Mouse (Mus musculus) embryo, embryonic 10.5 days (tissue): ENCODE measurements around the gene Cenpb.

Source experiments
- DNase-seq: peaks from one replicate; pipeline ENCODE4 v3.0.0-alpha.2; 2015; ENCODE audit warnings: low spot score

Gene Cenpb

DNA sequence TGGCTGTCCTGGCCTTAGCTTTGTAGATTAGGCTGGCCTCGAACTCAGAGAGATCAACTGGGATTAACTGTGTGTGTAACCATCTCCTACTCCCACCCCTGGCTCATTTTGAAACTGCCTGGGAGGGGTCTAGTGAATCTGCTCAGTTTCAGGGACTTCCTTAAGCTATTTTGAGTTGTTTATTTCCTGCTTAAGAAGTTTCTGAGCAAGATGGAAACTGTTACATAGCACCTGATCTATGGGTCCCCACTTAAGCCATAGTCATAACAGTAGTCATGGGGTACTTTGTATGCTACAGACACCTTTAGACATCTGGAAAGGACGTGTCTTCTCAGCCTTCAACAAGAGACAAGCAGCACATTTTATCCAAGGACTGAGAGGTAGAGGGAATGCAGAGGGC lies 20.8 kb upstream of the Cenpb start:
- no peak for DNase-seq

DNA sequence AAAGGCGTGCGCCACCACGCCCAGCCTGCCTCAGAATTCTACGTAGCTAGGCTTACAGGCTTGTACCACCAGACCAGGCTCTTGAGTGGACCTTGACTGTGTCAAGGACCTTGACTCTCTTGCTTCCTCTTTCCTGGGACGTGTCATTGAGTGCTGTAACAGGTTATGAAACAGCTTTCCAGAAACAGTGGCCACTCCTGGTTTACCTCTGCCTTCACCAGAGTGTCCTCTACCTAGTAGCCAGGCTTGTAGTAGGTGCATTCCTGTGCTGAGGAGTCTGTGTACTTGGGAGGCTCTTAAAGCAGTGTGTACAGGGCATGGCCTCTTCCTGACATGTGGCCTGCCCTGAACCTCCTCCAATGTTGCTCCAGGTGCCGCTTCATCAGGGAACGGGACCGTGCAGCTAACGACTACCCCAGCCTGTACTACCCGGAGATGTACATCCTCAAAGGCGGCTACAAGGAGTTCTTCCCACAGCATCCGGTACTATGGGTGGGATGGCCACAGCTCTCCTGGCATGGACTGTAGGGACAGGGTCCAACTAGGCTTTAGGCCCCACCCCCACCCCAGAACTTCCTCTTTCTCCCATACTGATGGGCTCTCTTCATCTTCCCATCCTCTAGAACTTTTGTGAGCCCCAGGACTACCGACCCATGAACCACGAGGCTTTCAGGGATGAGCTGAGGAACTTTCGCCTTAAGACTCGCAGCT lies 16.9 kb upstream of the Cenpb start:
- DNase-seq = no peak

DNA sequence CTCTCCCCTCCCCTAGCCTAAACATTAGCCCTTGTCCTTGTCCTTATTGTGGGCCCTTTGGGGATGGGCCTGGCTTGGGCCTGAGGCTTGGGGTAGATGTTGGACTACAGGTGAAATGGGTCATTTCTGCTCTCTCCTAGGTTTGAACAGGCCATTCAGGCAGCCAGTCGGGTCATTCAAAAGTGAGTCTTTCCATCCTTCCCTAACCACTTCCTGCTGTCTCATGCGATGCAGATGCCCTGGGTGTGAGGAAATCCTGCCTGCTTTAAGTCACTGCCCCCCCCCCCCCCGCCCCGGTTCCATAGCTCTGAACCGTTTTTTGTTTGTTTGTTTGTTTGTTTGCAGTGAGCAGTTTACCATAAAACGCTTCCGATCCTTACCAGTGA lies 11.1 kb upstream of the Cenpb start:
- DNase-seq = no peak

DNA sequence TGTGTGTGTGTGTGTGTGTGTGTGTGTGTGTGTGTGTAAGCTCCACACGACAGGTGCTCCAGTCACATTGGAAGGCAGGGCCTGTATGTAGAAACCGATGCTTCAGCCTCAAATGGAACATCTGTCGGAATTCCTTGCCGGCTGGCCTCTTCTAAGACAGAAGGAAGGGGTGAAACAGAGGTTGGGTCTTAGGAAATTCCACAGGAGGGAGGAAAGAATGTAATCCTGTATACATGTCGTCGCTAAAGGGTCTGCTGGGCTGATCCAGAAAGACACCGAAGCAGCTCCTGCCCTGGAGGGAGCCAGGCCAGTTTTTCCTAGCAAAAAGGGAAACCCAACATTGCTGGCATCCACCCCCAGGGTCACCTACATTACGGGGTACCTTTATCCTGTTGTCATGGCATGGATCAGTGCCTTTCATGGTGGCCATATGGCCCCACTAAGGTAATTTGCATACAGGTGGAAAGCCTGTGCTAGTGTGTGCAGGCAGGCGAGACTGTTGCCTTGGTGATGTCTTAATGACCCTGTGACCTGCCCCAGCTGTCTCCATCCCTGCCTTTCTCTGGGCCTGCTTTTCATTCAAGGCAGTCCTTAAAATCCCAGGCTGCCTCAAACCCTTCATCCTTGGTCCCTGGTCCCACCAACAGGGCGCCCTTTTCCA lies 10.6 kb upstream of the Cenpb start:
- DNase-seq = peak; percentile 86

DNA sequence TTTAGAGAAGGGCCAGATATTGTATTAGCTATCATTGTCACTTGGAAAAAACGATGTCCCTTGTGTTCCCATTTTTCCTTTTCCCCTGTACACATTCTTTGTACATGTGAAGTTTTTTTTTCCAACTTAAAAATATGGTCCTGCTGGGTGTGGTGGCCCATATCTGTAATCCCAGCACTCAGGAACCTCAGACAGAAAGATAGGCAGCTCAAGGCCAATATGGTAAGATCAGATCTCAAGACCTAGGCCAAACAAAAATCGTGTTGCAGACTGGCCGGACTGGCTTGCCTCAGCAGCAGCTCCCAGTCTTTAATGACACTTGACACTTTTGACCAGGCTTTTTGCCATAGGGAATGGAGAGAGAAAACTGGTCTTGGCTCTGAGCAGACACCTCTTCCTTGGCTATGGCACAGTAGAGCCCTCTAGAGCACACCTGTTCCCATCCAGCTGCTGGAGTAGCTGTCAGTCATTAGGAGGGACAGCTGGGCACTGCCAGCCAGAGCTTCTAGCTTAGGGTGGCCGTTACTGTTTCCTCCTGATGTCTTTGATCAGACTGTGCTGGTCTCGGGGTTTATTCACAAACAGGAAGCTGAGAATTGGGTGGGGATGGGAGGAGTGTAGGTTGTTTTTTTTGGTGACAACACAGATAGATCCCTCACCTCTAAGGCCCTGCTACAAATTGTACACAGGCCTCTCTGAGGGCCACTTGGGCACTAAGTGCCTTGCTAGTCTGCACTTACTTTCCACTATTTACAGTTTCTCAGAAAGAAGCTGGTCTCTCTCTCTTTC lies 9.8 kb upstream of the Cenpb start:
- no peak for DNase-seq

DNA sequence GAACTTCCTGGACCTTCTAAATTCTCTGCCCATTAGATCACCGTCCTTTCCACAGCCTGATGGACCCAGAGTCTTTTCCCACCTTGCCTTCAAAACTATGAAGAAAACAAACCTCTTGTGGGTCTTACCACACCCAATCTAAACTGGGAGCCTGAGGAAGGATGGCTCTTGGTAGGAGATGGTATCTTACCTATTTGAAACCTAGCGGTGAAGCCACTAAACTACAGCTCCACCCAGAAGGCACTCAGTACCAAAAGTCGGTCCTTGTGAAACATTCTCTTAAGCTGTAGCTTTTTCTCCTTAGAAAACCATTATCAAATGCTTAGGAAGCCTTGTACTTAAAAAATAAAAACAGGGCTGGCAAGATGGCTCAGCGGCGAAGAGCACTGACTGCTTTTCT lies 8.4 kb upstream of the Cenpb start:
- DNase-seq = no peak

DNA sequence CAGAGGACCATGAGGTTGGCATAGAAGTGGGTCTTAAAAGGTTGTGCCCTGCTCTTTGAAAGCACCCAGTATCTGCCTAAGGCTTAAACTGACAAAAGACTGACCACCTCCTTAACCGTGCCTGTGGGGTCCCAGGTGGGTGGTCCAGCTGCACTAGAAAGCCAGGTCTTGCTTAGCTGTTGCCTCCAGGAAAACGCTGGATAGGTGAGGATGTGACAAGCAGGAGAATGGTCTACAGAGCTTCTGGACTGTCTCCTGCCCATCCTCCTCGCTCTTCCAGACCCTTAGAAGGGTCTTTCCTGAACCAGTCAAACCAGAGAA lies 7.7 kb upstream of the Cenpb start:
- peak; percentile 42 for DNase-seq

DNA sequence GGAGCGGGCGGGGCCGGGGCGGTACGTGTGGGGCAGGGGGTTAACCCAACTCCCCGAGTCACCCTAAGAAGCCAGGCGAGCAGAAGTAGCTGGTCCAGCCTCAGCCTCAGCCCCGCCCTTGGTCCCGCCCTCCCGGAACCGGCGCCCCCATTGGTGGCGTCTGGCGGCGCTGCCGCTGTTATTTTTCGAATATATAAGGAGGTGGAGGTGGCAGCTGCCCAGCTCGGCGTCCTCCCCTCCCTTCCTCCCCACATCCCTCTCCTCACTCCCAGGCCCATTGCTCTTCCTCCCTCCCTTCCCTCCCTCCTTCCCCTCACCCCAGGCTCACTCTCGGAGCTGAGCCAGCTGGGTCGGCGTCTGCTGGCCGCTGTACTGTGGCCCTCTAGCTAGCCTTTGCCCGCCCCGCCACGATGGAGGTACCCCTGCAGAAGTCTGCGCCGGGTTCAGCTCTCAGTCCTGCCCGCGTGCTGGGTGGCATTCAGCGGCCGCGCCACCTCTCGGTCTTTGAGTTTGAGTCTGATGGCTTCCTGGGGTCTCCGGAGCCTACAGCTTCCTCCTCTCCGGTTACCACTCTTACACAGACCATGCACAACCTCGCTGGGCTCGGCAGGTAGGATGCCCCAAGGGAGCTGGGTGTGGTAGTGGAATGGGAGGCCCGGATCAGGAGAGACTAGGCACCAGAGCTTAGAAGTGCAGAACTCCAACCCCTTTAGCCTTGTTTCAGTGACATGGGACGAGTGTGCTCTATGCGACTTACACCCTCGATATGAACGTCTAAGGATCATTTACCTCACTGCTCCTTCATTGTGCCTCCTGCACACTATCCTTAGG lies 7.1 kb upstream of the Cenpb start, which contains the start of the genes Cdc25b and Spef1:
Cdc25b (plus strand) TSS at position 179 of the 831 bp plus-strand sequence.
Spef1 (minus strand) TSS at position 512 of the 831 bp plus-strand sequence.
- DNase-seq = peak; percentile 90

DNA sequence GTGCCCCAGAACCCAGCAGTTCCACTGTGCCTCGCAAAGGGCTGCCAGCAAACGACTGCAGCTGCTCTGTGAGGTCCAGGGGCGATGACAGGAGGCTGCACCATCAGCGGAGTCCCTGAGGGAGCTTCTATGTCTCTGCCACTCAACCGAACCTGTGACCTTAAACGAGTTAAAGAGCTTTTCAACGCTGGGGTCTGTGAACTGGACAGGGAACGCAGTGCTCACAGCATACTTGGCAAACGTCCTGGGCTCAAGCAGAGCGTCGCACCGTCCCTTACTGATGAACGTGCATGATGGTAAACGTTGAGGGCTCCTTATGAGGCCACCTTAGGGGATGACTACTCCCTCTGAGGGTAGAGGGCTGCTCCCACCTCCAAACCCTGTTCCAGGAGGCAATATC lies 6.5 kb upstream of the Cenpb start:
- DNase-seq = no peak

DNA sequence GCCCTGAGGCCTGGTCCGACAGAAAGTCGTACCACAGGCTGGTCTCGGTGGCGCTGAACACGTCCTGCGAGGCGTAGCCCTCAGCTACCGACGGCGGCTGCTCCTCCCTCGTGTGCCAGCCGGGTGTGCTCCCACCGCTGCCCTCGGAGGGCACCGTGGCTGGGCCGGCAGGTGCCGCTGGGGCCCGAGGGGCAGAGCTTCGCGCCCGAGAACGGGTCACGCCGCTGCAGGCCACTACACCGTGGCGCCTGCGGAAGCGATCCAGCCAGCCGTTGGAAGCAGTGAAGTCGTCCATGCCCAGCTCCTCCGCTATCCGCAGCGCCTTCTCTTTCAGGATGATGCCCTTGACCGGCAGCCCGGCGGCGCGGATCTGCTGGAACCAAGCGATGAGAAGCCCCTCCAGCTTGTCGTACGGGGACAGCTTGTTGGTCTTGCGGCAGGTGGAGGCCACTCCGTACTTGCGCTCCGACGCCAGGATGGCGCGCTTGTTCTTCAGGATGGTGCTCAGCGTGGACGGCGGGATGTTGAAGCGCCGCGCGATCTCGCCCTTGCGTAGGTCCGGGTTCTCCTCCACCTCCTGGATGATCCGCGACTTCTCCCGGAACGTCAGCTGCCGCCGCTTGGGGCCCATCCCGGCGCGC lies 501 bp downstream of the Cenpb start:
- peak; percentile 75 for DNase-seq

DNA sequence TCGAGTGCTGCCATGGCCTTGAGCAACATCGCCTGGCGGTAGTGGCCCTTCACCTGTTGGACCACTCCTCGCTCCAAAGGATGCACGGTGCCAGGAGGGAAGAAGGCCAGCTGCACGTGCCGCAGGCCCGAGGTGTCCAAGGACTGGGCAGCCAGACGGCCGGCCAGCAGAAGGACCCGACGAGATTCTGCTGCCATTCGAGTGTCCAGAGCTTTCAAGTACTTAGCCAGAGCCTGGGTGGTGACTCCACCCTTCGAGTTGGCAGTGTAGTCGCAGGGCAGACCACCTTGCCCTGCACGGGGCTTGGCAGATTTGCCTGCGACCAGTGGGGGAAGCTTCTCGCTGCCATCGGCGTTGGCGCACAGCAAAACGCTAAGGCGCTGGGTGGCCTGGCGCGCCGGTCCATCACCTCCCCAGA lies 1.0 kb downstream of the Cenpb start:
- DNase-seq = no peak

DNA sequence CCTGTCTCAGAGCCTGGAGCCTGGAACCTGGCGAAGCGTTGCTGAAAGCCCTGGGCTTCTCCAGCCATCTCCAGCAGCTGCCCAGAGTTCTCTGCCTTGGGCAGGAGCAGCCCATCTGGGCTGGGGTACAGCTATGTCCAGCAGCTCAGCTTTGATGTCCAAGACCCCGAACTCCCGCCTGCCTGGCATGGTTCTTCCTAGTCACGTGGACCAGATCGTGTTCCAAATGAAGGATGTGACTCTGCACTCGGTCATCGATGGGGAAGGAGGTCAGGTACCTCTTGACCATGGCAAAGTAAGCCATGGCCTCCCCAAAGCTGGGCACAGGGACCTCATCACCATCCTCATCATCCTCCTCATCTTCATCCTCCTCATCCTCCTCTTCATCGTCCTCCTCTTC lies 1.9 kb downstream of the Cenpb start:
- DNase-seq = no peak

DNA sequence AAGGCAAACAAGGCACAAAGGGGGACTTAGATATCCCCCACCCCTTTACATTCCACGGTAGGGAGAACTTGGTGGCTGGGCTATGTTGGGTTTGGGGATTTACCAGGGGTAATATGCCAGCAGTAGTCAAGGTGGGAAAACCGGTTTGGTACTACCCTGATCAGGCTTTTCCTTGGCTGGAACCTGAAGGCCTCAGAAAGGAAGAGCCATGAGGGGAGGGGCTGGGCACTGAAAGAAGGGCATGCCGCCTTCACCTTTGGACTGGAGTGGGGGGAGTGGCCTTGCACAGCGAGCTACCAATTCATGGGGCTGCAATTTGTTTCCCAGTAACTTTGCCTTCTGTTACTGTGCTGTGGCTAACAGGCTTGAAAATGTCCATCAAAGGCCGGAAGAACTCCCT lies 3.4 kb downstream of the Cenpb start:
- DNase-seq = no peak

DNA sequence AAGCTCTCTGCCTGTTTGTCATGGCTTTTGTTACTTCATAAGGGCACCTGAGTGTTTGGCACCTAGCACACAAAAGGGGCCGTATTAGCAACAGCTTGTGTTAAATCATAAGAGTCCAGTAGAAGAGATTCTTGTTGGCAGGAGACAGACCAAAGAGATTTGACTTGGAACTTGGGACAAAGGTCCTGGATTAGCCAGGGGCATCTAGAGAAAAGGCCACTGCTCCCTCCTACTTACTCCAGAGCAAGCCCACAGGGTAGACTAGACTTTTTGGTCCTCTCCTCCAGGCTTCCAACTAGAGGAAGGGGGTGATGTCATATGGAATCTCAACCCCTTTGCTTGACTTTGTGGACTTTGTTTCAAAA lies 3.9 kb downstream of the Cenpb start:
- no peak for DNase-seq

DNA sequence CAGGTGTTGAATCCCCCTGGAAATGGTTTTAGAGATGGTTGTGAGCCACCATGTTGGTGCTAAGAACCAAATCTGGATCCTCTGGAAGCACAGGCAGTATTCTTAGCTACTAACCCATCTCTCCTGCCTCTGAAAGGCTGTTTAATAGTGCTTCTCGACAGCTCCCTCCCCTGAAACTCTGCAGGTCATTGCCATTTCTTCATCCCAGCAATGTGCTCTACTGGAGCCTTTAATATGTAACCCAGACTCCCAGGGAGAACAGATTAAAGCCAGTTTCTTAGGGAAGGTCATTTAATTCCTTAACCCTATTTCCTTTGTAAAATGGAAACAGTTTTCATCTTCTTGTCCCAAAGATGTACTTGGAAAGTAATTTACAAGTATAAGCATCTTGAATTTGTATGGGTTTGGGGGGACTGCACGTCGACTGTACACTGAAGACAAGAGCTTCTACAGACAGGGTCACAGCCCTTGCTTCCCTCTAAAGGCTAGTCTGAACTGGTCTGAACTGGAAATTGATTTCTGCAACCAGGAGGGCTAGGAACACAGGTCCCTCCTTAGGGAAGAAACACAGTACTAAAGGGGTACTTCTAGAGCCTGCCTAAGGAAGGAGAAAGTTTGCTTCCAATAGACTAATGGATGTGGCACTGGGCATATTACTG lies 4.5 kb downstream of the Cenpb start:
- no peak for DNase-seq

DNA sequence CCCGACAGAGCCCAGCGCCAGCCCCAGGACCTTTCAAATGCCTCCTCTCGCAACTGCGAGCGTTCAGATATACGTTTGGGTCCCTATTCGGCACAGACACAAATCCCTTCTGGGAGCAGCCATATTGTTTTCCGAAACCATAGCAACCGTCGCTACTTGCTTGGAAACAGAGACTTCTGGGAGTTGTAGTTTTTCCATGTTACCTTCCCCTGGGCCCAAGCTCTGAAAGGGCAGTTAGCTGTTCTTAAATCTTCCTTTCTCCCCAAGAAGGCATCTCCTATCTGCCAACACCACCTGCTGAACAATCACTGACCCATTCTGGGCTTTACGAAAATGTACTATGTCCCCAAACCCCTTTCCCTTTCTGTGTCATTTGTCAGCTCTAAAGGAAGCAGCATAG lies 5.2 kb downstream of the Cenpb start:
- peak; percentile 94 for DNase-seq

DNA sequence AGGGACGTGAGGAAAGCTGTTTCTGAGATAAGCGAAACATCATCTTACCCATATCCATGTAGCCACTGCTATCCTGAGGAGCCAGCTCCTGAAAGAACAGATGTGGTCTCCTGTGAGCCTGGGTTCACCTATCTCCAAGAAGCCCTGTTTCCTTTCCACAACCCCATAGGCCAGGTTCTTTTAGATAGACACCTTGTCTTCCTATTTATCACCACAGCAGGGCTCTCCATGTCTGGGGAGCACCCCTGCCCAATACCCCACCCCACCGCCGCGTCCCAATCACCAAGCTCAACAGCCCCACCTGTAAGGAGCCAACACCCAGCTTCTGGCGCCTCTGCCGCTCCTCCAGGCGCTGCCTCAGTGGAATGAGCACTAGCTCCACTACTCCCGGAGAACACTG lies 7.5 kb downstream of the Cenpb start:
- no peak for DNase-seq

DNA sequence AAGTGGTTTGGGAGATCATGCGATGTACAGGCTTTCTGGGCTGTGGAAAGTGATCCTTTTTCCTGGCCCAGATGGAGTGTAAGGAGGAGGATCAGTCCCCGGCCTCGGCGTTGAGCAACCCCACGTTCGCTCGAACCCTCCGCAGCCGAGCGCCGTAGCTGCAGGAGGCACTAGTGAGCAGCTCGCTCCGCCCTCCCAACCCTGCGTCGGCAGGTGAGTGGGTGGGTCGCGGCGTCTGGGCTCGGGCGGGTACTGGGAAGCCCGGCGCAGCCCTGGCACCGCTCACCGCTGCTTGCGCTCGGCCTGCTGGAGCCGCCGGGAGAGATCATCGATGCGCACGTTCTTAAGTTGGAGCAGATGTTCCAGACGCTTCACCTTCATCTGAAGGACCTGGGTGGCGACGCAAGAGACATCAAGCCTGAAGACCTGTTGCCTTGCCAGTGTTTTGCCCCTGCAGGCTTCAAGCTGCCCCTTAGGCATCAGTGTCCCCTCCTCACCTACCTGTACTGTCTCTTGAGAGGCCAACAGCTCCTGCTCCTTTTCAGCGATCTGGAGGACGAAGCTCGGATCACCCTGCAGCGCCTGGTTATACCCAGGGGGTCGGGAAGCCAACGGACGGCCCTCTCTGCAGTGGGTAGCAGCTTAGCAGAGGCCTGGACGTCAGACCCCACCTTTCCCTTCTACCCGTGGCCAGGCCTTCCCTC lies 8.3 kb downstream of the Cenpb start:
- DNase-seq = no peak

DNA sequence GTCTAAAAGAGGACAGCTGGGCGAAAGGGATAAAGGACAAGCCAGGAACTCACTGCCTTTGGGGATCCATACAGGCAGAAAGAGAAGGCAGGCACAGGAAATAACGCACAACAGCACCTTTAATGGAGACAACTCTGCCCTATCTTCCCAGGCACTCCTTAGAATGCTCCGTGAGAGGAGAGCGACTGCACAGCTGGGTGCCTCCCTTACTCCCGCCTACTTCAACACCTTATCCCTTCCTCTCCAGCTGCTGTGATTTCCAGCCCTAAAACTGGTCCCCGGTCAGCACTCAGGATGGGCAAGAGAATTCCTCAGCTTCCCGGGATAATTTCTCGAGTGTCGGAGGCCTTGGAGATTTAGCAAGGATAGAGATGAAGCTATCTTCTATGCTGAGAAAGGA lies 8.9 kb downstream of the Cenpb start:
- no peak for DNase-seq

DNA sequence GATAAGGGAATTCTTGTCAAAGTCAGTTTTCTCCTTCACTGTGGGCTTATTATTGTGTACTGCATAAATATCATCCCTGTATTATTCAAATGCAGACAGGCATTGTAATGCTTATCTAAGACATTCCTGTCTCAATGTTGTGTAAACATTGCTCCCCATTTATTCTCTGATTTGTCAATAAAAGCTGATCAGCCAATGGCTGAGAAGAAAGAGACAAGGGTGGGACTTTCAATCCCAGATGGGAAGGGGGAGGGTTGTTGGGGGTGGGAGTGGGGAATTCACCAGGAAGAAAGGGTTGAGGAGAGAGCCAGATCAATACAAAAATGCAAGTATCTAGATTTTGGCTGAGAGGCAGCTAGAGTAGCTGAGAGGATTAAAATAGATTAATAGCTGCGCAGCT lies 11.0 kb downstream of the Cenpb start:
- no peak for DNase-seq

DNA sequence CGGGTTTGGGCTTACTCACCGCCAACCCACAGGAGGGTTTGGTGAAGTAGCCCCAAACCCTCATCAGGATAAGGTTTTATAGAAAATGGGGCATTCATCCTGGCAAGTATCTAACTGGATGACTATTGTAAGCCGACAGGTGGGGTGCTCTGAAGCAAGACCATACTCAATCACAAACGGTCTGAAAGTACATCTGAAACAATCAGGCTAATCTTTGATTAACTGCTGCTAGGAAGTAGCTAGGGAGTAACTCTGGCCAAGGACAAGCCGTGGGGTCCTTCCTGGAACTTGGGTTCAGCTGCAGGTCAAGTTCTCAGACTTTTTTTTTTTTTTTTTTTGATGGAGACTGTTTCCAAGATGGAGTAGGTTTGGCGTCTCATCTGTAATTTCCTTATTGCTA lies 11.9 kb downstream of the Cenpb start:
- DNase-seq = no peak
